Mouse (Mus musculus) liver, postnatal 0 days (tissue): ENCODE data around the gene Zfp1. TPM values are rescaled to one million over a fixed set of nuclear protein-coding genes. Genes with fewer than 3 reads are reported as not detected.

Experiments used
- ATAC-seq: fragments of 200-750 bp; cut with Nextera tagmentation; 2 replicates; pipeline ENCODE4 v1.8.0; 2017; ENCODE audit warnings: mild to moderate bottlenecking, moderate library complexity
- DNase-seq: peaks from one replicate; pipeline ENCODE4 v3.0.0-alpha.2; 2016
- H3K27ac ChIP-seq: fragments of 300-500 bp; sonication (generic); 2 replicates; pipeline ENCODE4 v1.5.1; 2014; ENCODE audit warnings: antibody characterized with exemption, moderate library complexity, mild to moderate bottlenecking, low read depth
- H3K27me3 ChIP-seq: fragments of 300-500 bp; sonication (generic); 2 replicates; pipeline ENCODE4 v1.6.1; 2014; ENCODE audit warnings: low read length, control low read depth, mixed read lengths; ENCODE audit not compliant: insufficient read depth
- H3K36me3 ChIP-seq: fragments of 300-500 bp; sonication (generic); replicated peaks from 2 replicates; pipeline ENCODE4 v1.6.1; 2014; ENCODE audit warnings: mild to moderate bottlenecking, control low read depth, low read length, moderate library complexity, mixed read lengths; ENCODE audit not compliant: insufficient read depth
- H3K4me1 ChIP-seq: fragments of 300-500 bp; sonication (generic); 2 replicates; pipeline ENCODE4 v1.6.1; 2014; ENCODE audit warnings: antibody characterized with exemption, mild to moderate bottlenecking, control low read depth; ENCODE audit not compliant: insufficient read depth
- H3K4me2 ChIP-seq: fragments of 300-500 bp; sonication (generic); 2 replicates; pipeline ENCODE4 v1.6.1; 2014; ENCODE audit warnings: low read depth, mild to moderate bottlenecking, low read length, moderate library complexity, mixed read lengths
- H3K4me3 ChIP-seq: fragments of 300-500 bp; sonication (generic); 2 replicates; pipeline ENCODE4 v1.5.1; 2014; ENCODE audit warnings: low read depth, low read length
- H3K9ac ChIP-seq: fragments of 300-500 bp; sonication (generic); replicated peaks from 2 replicates; pipeline ENCODE4 v1.6.1; 2014; ENCODE audit warnings: mild to moderate bottlenecking, moderate library complexity
- H3K9me3 ChIP-seq: fragments of 300-500 bp; sonication (generic); 2 replicates; pipeline ENCODE4 v1.6.1; 2016; ENCODE audit warnings: mild to moderate bottlenecking, control low read depth, low read length, mixed read lengths
- CTCF ChIP-seq: sonication (generic); IDR thresholded peaks from 2 replicates; pipeline ENCODE4 v1.5.1; 2016; ENCODE audit warnings: antibody characterized with exemption, low read depth
- EP300 ChIP-seq: IDR thresholded peaks from 2 replicates; pipeline ENCODE4 v1.6.1; 2016; ENCODE audit warnings: antibody characterized with exemption, low read depth, mild to moderate bottlenecking
- WGBS: fragments of 180-500 bp; shearing (Covaris S2); extraction: QIAGEN DNeasy Blood & Tissue Kit; methylation state at CpG from one replicate; pipeline ENCODE4 v1.1.7; 2014; ENCODE audit not compliant: insufficient replicate concordance; 5-methylcytosine and 5-hydroxymethylcytosine counted together
- polyA plus RNA-seq: library from polyadenylated mRNA; unstranded; fragments of >200 nt; fragmentation: Nextera tagmentation; extraction: Ambion mirVana; gene quantifications from 2 replicates; pipeline ENCODE4 v1.2.1, GENCODE M21; 2015

Zfp1 gene
- polyA plus RNA-seq, 1 experiment from 2014 or later, result 3.8 TPM

DNA sequence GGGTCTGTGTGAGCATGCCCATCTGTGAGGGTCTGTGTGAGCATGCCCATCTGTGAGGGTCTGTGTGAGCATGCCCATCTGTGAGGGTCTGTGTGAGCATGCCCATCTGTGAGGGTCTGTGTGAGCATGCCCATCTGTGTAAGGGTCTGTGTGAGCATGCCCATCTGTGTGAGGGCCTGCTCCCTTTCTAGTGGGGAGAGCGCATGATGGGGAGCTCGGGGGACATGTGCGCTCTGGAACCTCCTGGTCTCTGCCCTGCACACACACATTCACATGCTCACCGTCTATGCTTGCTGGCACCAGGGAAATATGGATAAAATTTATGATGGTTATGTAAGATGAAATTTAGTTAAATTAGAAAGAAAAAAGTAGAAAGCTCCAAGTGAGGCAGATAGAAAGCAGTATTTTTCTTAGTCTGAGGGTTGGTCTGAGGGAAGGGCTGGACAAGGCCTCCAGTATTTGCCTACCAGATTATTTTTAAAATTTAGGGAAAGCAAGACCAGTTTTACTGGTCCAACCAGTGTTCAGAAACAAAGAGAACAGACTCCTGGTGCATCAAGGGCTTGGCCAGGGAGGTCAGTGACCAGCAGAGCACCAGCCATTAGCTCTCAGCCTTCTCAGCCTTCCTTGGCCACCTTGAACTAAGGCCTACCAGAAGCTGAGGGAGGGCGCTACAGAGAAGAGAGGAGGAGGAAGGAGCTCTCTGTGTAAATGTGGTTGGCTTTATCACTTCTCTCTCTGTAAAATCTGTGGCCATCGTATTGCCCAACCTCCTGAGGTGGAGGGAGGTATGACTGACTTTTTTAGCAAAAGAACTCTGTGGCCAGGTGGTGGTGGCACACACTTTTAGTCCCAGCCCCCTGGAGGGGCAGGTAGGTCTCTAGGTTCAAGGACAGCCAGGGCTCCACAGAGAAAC, 28.2 kb upstream of the Zfp1 start:
- no peaks in the 10 kb centered on the region for H3K27me3 ChIP-seq
- no peak overlapping the region for H3K4me3 ChIP-seq
- 70% methylated on average over 6 of the region's 6 CpGs for WGBS
- no peak overlapping the region for H3K9ac ChIP-seq
- H3K4me1 ChIP-seq, result peaks cover 3% of the 10 kb centered on the region; the same call in 1 of the 2 replicates
- no peak overlapping the region for H3K4me2 ChIP-seq
- TF ChIP-seq EP300, result no peak
- TF ChIP-seq CTCF, result 0 out of 2 replicates have a peak, but pooled peaks have one; percentile 12
- DNase-seq (no peak), ATAC-seq (no peak)
- no peaks in the 10 kb centered on the region for H3K9me3 ChIP-seq
- no peak overlapping the region for H3K27ac ChIP-seq
- H3K36me3 ChIP-seq, result peaks cover 6% of the 10 kb centered on the region; the same call in 1 of the 2 replicates

- TF ChIP-seq EP300 (no peak), CTCF (no peak)
- Histone ChIP-seq H3K4me1 (peaks cover 3% of the 10 kb centered on the region; the same call in 1 of the 2 replicates), H3K36me3 (peaks cover 10% of the 10 kb centered on the region), H3K9me3 (no peaks in the 10 kb centered on the region), H3K4me2 (no peak overlapping the region), H3K9ac (no peak overlapping the region), H3K27me3 (no peaks in the 10 kb centered on the region), H3K4me3 (no peak overlapping the region), H3K27ac (no peak overlapping the region)
- 58% methylated on average over 6 of the region's 6 CpGs for WGBS
- ATAC-seq, result 0 out of 2 replicates have a peak, but pooled peaks have one; percentile 8
- no peak for DNase-seq
Observed at GRCm38 (mm10) chr8:111617812-111618211, 25.4 kb upstream of the Zfp1 start.

GRCm38 (mm10) chr8:111618273-111618672, 24.9 kb upstream of the Zfp1 start:
- no peak for TF ChIP-seq CTCF
- TF ChIP-seq EP300, result no peak

DNA sequence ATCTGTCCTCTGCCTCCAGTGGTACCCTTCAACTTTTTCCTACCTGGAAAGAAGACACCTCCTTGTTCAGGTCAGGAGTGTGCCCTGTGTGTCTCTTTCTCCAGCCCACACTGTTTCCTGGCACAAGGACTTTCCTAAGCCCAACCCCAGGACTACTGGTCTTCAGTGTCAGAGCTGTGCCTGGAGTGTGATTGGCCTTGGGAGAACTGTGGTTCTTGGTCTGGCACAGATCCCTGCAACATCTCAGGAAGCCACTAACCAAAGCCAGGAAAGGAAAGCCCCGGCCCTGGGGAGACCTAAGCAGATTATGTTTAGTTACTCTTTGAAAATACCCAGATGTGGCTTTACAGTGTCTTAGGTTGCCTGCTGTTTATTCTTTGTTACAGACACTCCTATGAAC, 23.3 kb upstream of the Zfp1 start:
- H3K4me1 ChIP-seq, result peaks cover 6% of the 10 kb centered on the region; the same call in 1 of the 2 replicates
- DNase-seq, result no peak
- ATAC-seq, result no peak
- no peak overlapping the region for H3K4me3 ChIP-seq
- TF ChIP-seq CTCF (no peak), EP300 (no peak)
- no peak overlapping the region for H3K4me2 ChIP-seq
- H3K9me3 ChIP-seq, result no peaks in the 10 kb centered on the region
- H3K27ac ChIP-seq, result no peak overlapping the region
- H3K9ac ChIP-seq, result no peak overlapping the region
- H3K36me3 ChIP-seq, result peaks cover 4% of the 10 kb centered on the region
- 42% methylated on average over 1 of the region's 1 CpGs for WGBS
- H3K27me3 ChIP-seq, result no peaks in the 10 kb centered on the region

More at GRCm38 (mm10) chr8:111618273-111618672, 24.9 kb upstream of the Zfp1 start:
- WGBS, result 91% methylated on average over 4 of the region's 4 CpGs
- H3K4me2 ChIP-seq, result no peak overlapping the region
- no peak overlapping the region for H3K4me3 ChIP-seq
- DNase-seq (no peak), ATAC-seq (no peak)
- H3K9me3 ChIP-seq, result no peaks in the 10 kb centered on the region
- no peak overlapping the region for H3K9ac ChIP-seq
- H3K36me3 ChIP-seq, result peaks cover 6% of the 10 kb centered on the region
- H3K27me3 ChIP-seq, result no peaks in the 10 kb centered on the region
- H3K27ac ChIP-seq, result no peak overlapping the region
- peaks cover 3% of the 10 kb centered on the region; the same call in 1 of the 2 replicates for H3K4me1 ChIP-seq

GRCm38 (mm10) chr8:111622104-111622503, 21.1 kb upstream of the Zfp1 start:
- Histone ChIP-seq H3K27me3 (no peaks in the 10 kb centered on the region), H3K4me2 (no peak overlapping the region), H3K4me1 (peaks cover 6% of the 10 kb centered on the region; the same call in 1 of the 2 replicates), H3K9ac (no peak overlapping the region), H3K9me3 (no peaks in the 10 kb centered on the region), H3K27ac (no peak overlapping the region), H3K36me3 (peaks cover 4% of the 10 kb centered on the region), H3K4me3 (no peak overlapping the region)
- ATAC-seq (no peak), DNase-seq (no peak)
- 70% methylated on average over 3 of the region's 3 CpGs for WGBS
- TF ChIP-seq EP300 (no peak), CTCF (no peak)

DNA sequence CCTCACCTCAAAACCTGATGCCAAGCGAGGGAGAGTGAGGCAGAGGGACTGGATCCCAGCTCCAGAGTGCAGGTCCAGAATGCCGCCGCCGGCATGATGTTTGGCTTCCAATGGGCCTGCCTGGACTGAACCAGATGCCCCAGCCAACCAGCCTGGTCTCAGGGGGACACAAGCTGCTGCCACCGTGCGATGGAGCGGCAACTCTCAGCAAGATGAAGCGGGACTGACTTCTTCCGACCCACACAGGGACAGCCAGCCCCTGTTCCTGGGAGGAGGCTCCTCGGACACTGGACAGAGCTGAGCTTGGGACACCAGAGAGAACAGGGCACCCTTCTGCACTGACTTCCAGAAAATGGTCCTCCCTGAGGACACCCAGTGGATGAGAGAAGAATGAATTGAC, 20.6 kb upstream of the Zfp1 start:
- no peak overlapping the region for H3K4me3 ChIP-seq
- WGBS, result 83% methylated on average over 10 of the region's 10 CpGs
- H3K4me2 ChIP-seq, result no peak overlapping the region
- no peaks in the 10 kb centered on the region for H3K27me3 ChIP-seq
- ATAC-seq, result no peak
- TF ChIP-seq EP300, result no peak
- H3K9ac ChIP-seq, result no peak overlapping the region
- H3K4me1 ChIP-seq, result peaks cover 6% of the 10 kb centered on the region; the same call in 1 of the 2 replicates
- H3K9me3 ChIP-seq, result no peaks in the 10 kb centered on the region
- peaks cover 4% of the 10 kb centered on the region for H3K36me3 ChIP-seq
- H3K27ac ChIP-seq, result no peak overlapping the region
- DNase-seq, result no peak
